Mouse (Mus musculus): Measurements from ENCODE around the gene Cd164l2. TPM values are rescaled to one million over a fixed set of nuclear protein-coding genes. Genes with fewer than 3 reads are reported as not detected.
A peak's percentile ranks its signal among the peaks of the same experiment; 100 is the strongest.

Cd164l2 gene
- polyA plus RNA-seq, 1 experiment from 2014 or later: 1.3 TPM

- peaks cover 92% of the 10 kb centered on the region for H3K27me3 ChIP-seq (ENCODE audit: insufficient read depth, poor library complexity, severe bottlenecking)
- peak overlapping the region; percentile 0; the same call in 1 of the 2 replicates for H3K27ac ChIP-seq
- DNase-seq (ENCODE audit: low spot score): no peak
- H3K36me3 ChIP-seq: no peaks in the 10 kb centered on the region
- H3K4me1 ChIP-seq: peaks cover 12% of the 10 kb centered on the region
- no peaks in the 10 kb centered on the region for H3K9me3 ChIP-seq
- H3K4me3 ChIP-seq: 0 out of 2 replicates have a peak overlapping the region, but pooled peaks have one; percentile 19
- 20% methylated on average over 23 of the region's 24 CpGs for WGBS
These were observed 44.9 kb downstream of the Cd164l2 start for GRCm38 (mm10) chr4:133256820-133257219.

- Histone ChIP-seq H3K9me3 (no peaks in the 10 kb centered on the region), H3K27me3 (ENCODE audit: insufficient read depth, poor library complexity, severe bottlenecking) (peaks cover 88% of the 10 kb centered on the region), H3K4me3 (0 out of 2 replicates have a peak overlapping the region, but pooled peaks have one; percentile 19), H3K36me3 (0 out of 2 replicates have a peak, but pooled peaks cover 1% of the 10 kb centered on the region), H3K27ac (peak overlapping the region; percentile 0; the same call in 1 of the 2 replicates), H3K4me1 (peaks cover 12% of the 10 kb centered on the region)
- DNase-seq (ENCODE audit: low spot score): no peak
- WGBS: 30% methylated on average over 12 of the region's 12 CpGs
These were observed 45.3 kb downstream of the Cd164l2 start for GRCm38 (mm10) chr4:133257230-133257629.

GRCm38 (mm10) chr4:133257798-133258408 is 46.0 kb downstream of the Cd164l2 start:
- Histone ChIP-seq H3K4me3 (no peak overlapping the region), H3K4me1 (peaks cover 12% of the 10 kb centered on the region), H3K36me3 (0 out of 2 replicates have a peak, but pooled peaks cover 2% of the 10 kb centered on the region), H3K9me3 (no peaks in the 10 kb centered on the region), H3K27ac (no peak overlapping the region), H3K27me3 (ENCODE audit: insufficient read depth, poor library complexity, severe bottlenecking) (peaks cover 81% of the 10 kb centered on the region)
- whole genome bisulfite sequencing: 81% methylated on average over 12 of the region's 12 CpGs
- no peak for DNase-seq (ENCODE audit: low spot score)

GRCm38 (mm10) chr4:133261641-133262374 is 49.9 kb downstream of the Cd164l2 start:
- Histone ChIP-seq H3K27me3 (ENCODE audit: insufficient read depth, poor library complexity, severe bottlenecking) (peaks cover 42% of the 10 kb centered on the region), H3K9me3 (no peaks in the 10 kb centered on the region), H3K4me1 (peaks cover 6% of the 10 kb centered on the region), H3K4me3 (no peak overlapping the region), H3K36me3 (peaks cover 39% of the 10 kb centered on the region), H3K27ac (0 out of 2 replicates have a peak overlapping the region, but pooled peaks have one; percentile 25)
- 46% methylated on average over 10 of the region's 10 CpGs for WGBS
- no peak for DNase-seq (ENCODE audit: low spot score)

GRCm38 (mm10) chr4:133262375-133262765 is 50.4 kb downstream of the Cd164l2 start:
- Histone ChIP-seq H3K9me3 (no peaks in the 10 kb centered on the region), H3K4me1 (peaks cover under 1% of the 10 kb centered on the region; the same call in 1 of the 2 replicates), H3K4me3 (no peak overlapping the region), H3K36me3 (peaks cover 45% of the 10 kb centered on the region), H3K27me3 (ENCODE audit: insufficient read depth, poor library complexity, severe bottlenecking) (peaks cover 36% of the 10 kb centered on the region), H3K27ac (0 out of 2 replicates have a peak overlapping the region, but pooled peaks have one; percentile 25)
- 60% methylated on average over 7 of the region's 7 CpGs for WGBS
- DNase-seq (ENCODE audit: low spot score): no peak

- WGBS: 35% methylated on average over 7 of the region's 7 CpGs
- peaks cover 31% of the 10 kb centered on the region for H3K27me3 ChIP-seq (ENCODE audit: insufficient read depth, poor library complexity, severe bottlenecking)
- no peak for DNase-seq (ENCODE audit: low spot score)
- peaks cover 50% of the 10 kb centered on the region for H3K36me3 ChIP-seq
- no peaks in the 10 kb centered on the region; the same call in 1 of the 2 replicates for H3K4me1 ChIP-seq
- H3K4me3 ChIP-seq: no peak within 1 kb of the TSS
- 0 out of 2 replicates have a peak within 1 kb of the TSS, but pooled peaks have one; percentile 25 for H3K27ac ChIP-seq
- H3K9me3 ChIP-seq: no peaks in the 10 kb centered on the region
These were observed 51.0 kb downstream of the Cd164l2 start, which contains the start of gene Sytl1 for GRCm38 (mm10) chr4:133262882-133263281. Gene Sytl1, minus strand, starts transcription at chr4:133263113.

- no peaks in the 10 kb centered on the region for H3K9me3 ChIP-seq
- 83% methylated on average over 5 of the region's 5 CpGs for WGBS
- H3K4me1 ChIP-seq: no peaks in the 10 kb centered on the region; the same call in 1 of the 2 replicates
- no peak overlapping the region for H3K4me3 ChIP-seq
- DNase-seq (ENCODE audit: low spot score): no peak
- peaks cover 59% of the 10 kb centered on the region for H3K36me3 ChIP-seq
- H3K27me3 ChIP-seq (ENCODE audit: insufficient read depth, poor library complexity, severe bottlenecking): peaks cover 22% of the 10 kb centered on the region
- H3K27ac ChIP-seq: no peak overlapping the region
These were observed 51.8 kb downstream of the Cd164l2 start for GRCm38 (mm10) chr4:133263756-133264155.

GRCm38 (mm10) chr4:133264559-133264958 is 52.6 kb downstream of the Cd164l2 start:
- H3K9me3 ChIP-seq: no peaks in the 10 kb centered on the region
- peaks cover 16% of the 10 kb centered on the region; the same call in 1 of the 2 replicates for H3K27me3 ChIP-seq (ENCODE audit: insufficient read depth, poor library complexity, severe bottlenecking)
- 98% methylated on average over 2 of the region's 2 CpGs for WGBS
- no peaks in the 10 kb centered on the region; the same call in 1 of the 2 replicates for H3K4me1 ChIP-seq
- no peak for DNase-seq (ENCODE audit: low spot score)
- H3K36me3 ChIP-seq: peaks cover 67% of the 10 kb centered on the region
- peak overlapping the region; percentile 3; the same call in 1 of the 2 replicates for H3K4me3 ChIP-seq
- H3K27ac ChIP-seq: no peak overlapping the region

- WGBS: 91% methylated on average over 3 of the region's 3 CpGs
- Histone ChIP-seq H3K36me3 (peaks cover 74% of the 10 kb centered on the region), H3K27ac (no peak overlapping the region), H3K9me3 (no peaks in the 10 kb centered on the region), H3K27me3 (ENCODE audit: insufficient read depth, poor library complexity, severe bottlenecking) (peaks cover 9% of the 10 kb centered on the region; the same call in 1 of the 2 replicates), H3K4me1 (no peaks in the 10 kb centered on the region; the same call in 1 of the 2 replicates), H3K4me3 (no peak overlapping the region)
- no peak for DNase-seq (ENCODE audit: low spot score)
These were observed 53.4 kb downstream of the Cd164l2 start for GRCm38 (mm10) chr4:133265297-133265696.

- DNase-seq (ENCODE audit: low spot score): no peak
- Histone ChIP-seq H3K9me3 (no peaks in the 10 kb centered on the region), H3K27me3 (ENCODE audit: insufficient read depth, poor library complexity, severe bottlenecking) (peaks cover 4% of the 10 kb centered on the region; the same call in 1 of the 2 replicates), H3K36me3 (peaks cover 76% of the 10 kb centered on the region), H3K4me3 (no peak overlapping the region), H3K27ac (no peak overlapping the region), H3K4me1 (no peaks in the 10 kb centered on the region; the same call in 1 of the 2 replicates)
- 89% methylated on average over 4 of the region's 4 CpGs for WGBS
These were observed 53.8 kb downstream of the Cd164l2 start for GRCm38 (mm10) chr4:133265759-133266158.

- H3K36me3 ChIP-seq: peaks cover 79% of the 10 kb centered on the region
- no peaks in the 10 kb centered on the region for H3K9me3 ChIP-seq
- H3K27ac ChIP-seq: no peak overlapping the region
- H3K4me3 ChIP-seq: no peak overlapping the region
- H3K27me3 ChIP-seq (ENCODE audit: insufficient read depth, poor library complexity, severe bottlenecking): no peaks in the 10 kb centered on the region; the same call in 1 of the 2 replicates
- H3K4me1 ChIP-seq: no peaks in the 10 kb centered on the region; the same call in 1 of the 2 replicates
- DNase-seq (ENCODE audit: low spot score): no peak
- 93% methylated on average over 12 of the region's 12 CpGs for WGBS
These were observed 54.4 kb downstream of the Cd164l2 start for GRCm38 (mm10) chr4:133266248-133266880.

GRCm38 (mm10) chr4:133268931-133269330 is 57.0 kb downstream of the Cd164l2 start:
- Histone ChIP-seq H3K4me1 (no peaks in the 10 kb centered on the region), H3K36me3 (peaks cover 69% of the 10 kb centered on the region), H3K9me3 (no peaks in the 10 kb centered on the region), H3K27ac (no peak overlapping the region), H3K4me3 (no peak overlapping the region), H3K27me3 (ENCODE audit: insufficient read depth, poor library complexity, severe bottlenecking) (no peaks in the 10 kb centered on the region)
- WGBS: 92% methylated on average over 3 of the region's 3 CpGs
- DNase-seq (ENCODE audit: low spot score): no peak
